Mouse (Mus musculus): ENCODE data around the gene D1Ertd622e.
"Not testable (repeated sequence)": the region's sequence is repeated elsewhere in the genome, so short reads cannot be mapped to it uniquely, and the experiment has no call there.

D1Ertd622e gene

DNA sequence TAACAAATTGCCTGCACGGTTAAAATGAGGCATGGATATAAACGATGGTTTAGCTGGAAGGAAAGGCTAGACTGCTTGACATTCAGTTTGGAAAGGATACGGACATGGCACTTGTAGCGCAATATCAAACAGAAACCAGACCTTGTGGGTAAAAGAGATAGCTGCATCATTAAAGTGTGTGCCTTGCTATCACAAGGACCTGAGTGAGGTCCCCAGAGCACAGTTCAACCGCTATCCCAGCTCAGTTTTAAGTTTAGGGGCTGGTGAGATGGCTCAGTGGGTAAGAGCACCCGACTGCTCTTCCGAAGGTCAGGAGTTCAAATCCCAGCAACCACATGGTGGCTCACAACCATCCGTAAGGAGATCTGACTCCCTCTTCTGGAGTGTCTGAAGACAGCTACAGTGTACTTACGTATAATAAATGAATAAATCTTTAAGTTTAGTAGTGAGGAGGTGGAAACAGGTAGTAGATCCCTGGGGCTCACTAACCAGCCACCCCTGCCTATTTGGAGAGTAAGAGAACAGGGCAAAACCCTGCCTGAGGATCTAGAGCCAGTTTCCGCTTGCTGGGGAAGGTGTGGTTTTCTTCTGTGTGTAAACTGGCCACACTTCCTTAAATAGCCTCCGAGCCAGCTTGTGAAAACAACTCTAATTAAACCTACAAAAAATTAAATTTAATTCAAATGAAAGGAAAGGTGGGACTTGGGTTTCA lies 29.2 kb downstream of the D1Ertd622e start:
- DNase-seq (ENCODE audit: low spot score), result no peak

DNA sequence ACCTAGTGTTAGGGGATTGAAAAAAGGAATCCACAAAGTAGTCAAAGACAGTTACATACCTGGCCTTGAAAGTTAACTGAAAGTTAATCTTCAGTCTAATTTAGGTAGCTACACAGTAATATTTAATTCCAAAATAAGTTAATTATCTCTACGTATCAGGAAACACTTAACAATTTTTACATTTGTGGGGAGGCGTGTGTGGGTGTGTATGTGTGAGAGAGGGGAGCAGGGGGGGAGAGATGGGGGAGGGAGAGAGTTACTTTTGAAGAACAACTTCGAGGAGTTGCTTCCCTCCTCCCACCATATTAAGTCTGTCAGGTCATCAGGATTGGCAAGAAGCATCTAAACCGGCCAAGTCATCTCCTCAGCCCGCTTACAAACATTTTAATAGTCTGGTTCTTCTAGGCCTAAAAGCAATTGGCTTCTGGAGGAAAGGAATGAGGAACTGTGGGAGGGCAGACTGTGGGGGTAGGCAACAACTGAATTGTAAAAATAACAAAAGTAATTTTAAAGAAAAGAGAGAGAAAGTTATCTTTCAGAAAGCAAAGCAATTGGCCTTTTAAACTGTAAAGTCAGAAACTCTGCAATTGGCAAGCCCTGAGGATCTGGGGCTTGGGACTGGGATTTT lies 29.9 kb downstream of the D1Ertd622e start:
- no peak for DNase-seq (ENCODE audit: low spot score)

DNA sequence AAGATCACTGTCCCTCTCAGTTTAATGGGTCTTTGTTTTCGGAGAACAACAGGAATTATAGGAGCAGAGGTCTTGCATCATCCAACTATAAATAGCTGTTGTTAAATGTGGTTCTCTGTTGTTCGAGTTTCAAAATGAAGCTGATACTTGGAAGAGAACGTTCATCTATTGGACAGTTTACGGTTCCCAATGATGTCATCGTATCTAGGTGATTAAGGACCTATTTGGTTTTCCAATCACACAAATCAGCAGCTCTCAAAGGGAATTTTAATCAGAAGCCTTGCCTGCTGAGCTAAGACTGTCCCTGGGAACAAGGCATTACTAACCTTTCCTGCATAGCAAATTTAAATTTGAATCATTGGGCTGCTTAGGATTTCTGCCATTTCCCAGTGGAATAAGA lies 31.7 kb downstream of the D1Ertd622e start:
- DNase-seq (ENCODE audit: low spot score), result no peak

DNA sequence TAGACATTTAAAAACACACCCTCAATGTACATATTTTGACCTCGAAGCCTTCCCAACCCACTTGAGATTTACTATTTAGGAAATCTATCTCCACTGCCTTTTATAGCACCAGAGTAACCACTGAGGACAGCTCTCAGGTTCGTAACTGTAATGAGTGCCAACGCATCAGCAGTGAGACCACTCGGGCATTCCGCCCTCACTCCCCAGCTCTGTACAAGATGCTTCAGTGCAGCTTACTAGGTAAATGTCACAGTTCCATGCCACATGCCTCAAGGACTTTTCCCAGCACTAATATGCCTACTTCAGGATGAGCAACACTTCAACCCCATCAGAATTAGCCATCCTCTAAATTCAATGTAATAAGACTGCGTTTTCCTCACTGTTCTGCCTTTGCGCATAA lies 33.0 kb downstream of the D1Ertd622e start:
- no peak for DNase-seq (ENCODE audit: low spot score)

- DNase-seq (ENCODE audit: low spot score), result no peak
Observed at GRCm38 (mm10) chr1:97628016-97628415, 33.9 kb downstream of the D1Ertd622e start.

GRCm38 (mm10) chr1:97625427-97625826 lies 36.4 kb downstream of the D1Ertd622e start:
- no peak for DNase-seq (ENCODE audit: low spot score)

DNA sequence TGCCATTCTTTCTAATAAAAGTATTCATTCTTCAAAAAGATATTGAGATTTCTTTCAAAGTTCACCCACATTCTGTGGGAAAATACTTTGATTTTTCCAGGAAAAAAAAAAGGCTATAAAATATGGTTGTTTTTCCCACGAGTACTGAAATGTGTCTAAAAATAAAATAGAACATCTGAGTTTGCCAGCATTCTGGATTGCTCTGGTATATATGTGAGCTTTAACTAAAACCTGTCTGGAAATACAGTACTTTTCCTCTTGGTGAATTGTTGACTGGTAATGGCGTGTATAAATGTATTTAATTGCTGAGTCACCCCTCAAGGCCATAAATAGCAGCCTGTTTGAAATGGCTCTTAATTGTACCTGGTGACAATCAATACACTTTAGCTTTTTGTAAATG lies 37.5 kb downstream of the D1Ertd622e start:
- no peak for DNase-seq (ENCODE audit: low spot score)

GRCm38 (mm10) chr1:97623214-97623856 lies 38.5 kb downstream of the D1Ertd622e start:
- DNase-seq (ENCODE audit: low spot score), result no peak

- DNase-seq (ENCODE audit: low spot score), result no peak
Observed at GRCm38 (mm10) chr1:97622574-97623208, 39.2 kb downstream of the D1Ertd622e start.

DNA sequence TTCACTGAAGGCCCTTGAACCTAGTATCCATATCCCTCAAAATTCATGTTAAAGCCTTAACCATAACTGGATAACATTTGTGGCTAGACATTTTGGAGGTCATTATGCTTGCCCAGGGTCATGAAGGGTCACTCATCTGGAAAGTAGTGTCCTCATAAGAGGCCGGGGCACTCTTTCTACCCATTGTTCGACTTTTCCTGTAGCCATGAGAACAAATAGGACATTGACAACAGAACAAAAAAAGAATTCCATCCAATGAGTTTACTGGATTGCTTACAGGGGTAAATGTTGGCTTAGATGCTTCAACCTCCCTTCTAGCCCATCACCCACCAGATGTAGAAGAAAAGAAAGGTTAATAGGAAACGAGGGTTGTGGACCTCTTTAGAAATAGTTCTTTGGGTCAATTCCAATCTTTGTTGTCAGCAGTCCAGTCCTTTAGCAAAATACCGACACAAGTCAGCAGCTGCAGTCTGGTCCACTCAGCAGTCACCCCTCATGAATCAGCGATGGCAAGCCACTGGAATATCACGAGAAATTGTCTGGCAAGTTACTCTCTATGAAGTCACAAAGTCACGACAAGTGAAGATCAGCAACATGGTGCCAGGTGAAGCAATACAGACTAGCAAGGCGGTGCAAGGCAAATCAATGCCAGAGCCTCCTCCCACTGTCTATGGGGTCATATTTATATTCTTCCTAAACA lies 42.1 kb downstream of the D1Ertd622e start:
- DNase-seq (ENCODE audit: low spot score), result no peak

GRCm38 (mm10) chr1:97615525-97615924 lies 46.3 kb downstream of the D1Ertd622e start:
- DNase-seq (ENCODE audit: low spot score), result no peak

GRCm38 (mm10) chr1:97614531-97615462 lies 47.1 kb downstream of the D1Ertd622e start:
- DNase-seq (ENCODE audit: low spot score), result no peak

- DNase-seq (ENCODE audit: low spot score), result no peak
Observed at GRCm38 (mm10) chr1:97611747-97612146, 50.1 kb downstream of the D1Ertd622e start.

- DNase-seq (ENCODE audit: low spot score), result no peak
Observed at GRCm38 (mm10) chr1:97603361-97603760, 58.5 kb downstream of the D1Ertd622e start.

- DNase-seq (ENCODE audit: low spot score), result no peak
Observed at GRCm38 (mm10) chr1:97600371-97600770, 61.5 kb downstream of the D1Ertd622e start.

- DNase-seq (ENCODE audit: low spot score), result no peak
Observed at GRCm38 (mm10) chr1:97599101-97599500, 62.8 kb downstream of the D1Ertd622e start.

- no peak for DNase-seq (ENCODE audit: low spot score)
Observed at GRCm38 (mm10) chr1:97588561-97588960, 73.3 kb downstream of the D1Ertd622e start.

- no peak for DNase-seq (ENCODE audit: low spot score)
Observed at GRCm38 (mm10) chr1:97585106-97585505, 76.8 kb downstream of the D1Ertd622e start.

DNA sequence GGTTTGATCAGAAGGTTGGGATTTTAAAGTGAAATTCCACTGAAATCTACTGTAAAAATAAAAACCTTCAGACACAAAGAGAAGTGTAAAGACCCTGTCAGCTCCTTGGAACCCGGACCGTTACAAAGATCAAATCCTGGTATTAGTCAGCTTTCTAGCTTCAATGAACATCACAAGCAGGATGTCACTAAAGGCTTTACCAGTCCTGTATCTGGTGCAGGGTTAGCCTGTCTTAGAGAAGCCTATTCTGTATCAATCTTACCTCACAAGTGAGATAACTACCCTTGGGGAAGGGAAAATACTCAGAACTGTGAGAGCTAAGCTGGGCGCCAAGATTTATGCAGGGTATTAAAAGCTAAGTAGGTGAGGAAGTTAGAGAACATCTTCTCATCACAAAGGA lies 77.7 kb downstream of the D1Ertd622e start:
- DNase-seq (ENCODE audit: low spot score), result no peak

DNA sequence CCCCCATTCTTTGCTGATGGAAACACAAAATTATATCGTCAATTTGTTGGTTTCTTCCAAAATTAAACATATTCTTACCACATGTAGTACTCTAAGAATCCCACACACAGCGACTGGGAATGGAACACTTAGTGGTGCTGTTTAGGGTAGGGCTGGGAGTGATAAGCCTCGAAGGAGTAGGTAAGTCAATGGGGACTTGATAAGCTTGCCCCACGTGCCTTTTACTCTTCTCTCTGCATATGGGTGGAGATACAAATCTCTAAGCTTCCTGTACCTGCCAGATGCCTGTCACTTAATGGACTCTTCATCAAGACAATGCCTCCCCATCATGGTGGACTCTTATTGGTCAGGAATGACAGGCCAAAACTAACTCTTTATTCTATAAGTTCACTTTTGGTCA lies 78.8 kb downstream of the D1Ertd622e start:
- no peak for DNase-seq (ENCODE audit: low spot score)

DNA sequence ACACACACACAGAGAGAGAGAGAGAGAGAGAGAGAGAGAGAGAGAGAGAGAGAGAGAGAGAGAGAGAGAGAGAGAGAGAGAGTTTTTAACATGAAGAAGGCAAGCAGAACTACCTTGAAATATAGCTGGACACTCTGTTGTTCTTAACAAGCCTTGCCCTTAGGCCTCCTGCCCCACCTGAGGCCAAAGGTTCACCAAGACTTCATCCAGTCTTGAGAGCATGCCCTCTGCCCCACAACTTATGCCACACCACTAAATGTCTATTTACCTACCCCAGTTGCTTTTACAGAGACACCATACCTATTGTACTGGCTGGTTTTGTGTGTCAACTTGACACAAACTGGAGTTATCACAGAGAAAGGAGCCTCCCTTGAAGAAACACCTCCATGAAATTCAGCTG lies 81.2 kb downstream of the D1Ertd622e start:
- DNase-seq (ENCODE audit: low spot score), result not testable (repeated sequence)
